Mouse (Mus musculus) gastrocnemius, adult 8-10 months (tissue): ENCODE measurements at regions not wholly inside any gene's neighbourhood (a gene's known extent, or its start where the extent isn't known, plus 50 kb on each side); places are given as distances from the start of the nearest gene placed in this dataset.

Experiments
- DNase-seq, 2 experiments: peaks; one replicate each; pipeline ENCODE4 v3.0.0; 2022; ENCODE audit warnings: low spot score in 2 of 2

GRCm38 (mm10) chr6:101882938-101883337, 505.2 kb upstream of the Pdzrn3 start:
- no peak for DNase-seq

DNA sequence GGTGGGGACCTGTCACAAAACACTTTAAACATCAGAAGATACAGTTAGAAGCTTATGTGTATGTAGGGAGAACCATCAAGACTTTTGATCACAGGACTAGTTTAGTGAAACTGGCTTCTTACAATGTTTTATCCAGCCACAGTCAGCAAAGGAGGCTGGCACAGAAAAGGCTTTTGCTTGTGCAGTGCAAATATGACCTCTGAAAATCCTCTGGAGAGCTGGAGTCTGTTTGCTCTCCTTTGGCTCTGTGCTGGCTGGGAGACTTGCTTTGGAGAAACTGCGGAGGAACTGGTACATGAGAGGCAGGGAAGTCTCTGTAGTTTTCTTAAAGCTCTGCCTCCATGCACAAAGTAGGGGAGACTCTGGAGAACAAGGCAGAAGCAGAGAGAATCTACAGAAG, 497.2 kb upstream of the Pdzrn3 start:
- no peak for DNase-seq

GRCm38 (mm10) chr6:101858895-101859294, 481.2 kb upstream of the Pdzrn3 start:
- DNase-seq: no peak

GRCm38 (mm10) chr6:101840695-101841094, 463.0 kb upstream of the Pdzrn3 start:
- no peak for DNase-seq

DNA sequence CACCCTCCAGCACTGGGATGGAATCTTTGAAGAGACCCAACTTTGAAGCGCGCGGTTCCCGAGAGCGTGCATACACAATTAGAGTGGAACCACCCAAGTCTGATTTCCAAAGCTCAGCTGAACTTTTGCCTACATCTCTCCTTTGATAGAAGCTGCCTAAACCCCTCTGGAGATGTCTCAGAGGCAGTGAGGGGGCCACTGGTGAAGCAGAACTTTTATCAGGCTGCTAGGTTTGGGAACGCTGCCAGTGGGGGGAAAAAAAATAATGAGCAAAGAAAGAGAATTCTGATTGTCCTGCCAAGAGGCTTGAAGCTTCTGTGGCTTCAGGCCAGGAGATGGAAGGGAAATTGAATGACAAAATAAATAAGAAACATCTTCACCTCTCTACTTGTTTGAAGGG, 459.9 kb upstream of the Pdzrn3 start:
- no peak for DNase-seq

GRCm38 (mm10) chr6:101793986-101794385, 416.3 kb upstream of the Pdzrn3 start:
- DNase-seq: no peak

GRCm38 (mm10) chr6:101777864-101778263, 400.2 kb upstream of the Pdzrn3 start:
- DNase-seq: no peak

DNA sequence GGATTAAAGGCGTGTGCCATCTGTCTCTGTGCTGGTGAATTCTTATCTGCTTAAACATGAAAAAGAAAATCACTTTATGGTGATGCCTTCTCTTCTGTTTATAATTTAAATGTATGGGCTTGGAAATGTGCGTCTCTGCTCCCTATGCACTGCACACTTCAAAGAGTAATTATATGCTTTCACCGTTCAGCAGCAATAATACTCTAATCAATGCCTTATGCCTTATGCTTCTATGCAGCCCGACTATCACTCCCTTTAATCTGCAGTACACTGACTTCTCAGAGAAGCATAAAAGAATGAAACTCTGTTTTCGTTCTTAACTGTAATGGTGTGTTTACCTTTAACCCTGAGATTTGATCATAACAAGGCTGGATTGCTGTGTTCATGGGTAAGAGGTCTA, 395.5 kb upstream of the Pdzrn3 start:
- DNase-seq: no peak

GRCm38 (mm10) chr6:101735107-101735506, 357.4 kb upstream of the Pdzrn3 start:
- no peak for DNase-seq

- DNase-seq: no peak
Observed at GRCm38 (mm10) chr6:101720513-101720912, 342.8 kb upstream of the Pdzrn3 start.

DNA sequence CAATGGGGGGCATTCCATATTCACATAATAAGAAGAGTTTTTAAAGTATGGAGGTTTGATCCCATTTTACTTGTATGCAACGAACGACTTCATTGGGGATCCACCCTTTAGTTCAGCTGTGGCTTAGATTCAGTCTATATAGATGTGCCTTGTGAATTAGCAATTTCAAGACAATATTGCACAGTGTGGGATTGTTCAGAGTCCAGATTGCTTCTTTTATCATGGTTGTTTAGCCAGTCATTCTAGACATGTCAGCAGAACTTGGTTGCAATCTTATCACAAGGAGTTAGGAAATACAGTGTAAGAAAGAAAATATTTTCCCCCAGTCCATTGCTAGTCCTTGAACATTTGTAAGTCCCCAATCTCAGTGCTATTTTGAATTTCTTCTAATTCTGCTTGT, 312.0 kb upstream of the Pdzrn3 start:
- no peak for DNase-seq

- DNase-seq: no peak
Observed at GRCm38 (mm10) chr6:101686578-101686977, 308.9 kb upstream of the Pdzrn3 start.

DNA sequence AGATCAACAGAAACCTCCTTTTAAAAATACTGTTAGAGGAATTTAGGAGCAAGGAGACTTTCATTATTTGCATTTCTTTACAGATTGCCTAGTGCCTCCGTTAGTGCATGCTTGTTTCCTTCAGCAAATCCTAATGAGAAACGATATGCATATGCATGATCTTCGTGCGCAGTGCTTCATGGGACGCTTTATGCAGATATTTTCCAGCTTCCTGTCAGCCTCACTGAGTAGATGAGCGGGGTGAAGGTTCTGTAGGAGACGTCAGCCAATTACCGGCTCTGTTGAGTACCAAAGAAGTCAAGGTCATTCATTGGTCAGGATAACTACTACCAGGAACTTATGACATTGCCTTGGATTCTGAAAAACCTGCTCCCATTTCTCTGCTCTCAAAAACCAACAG, 308.0 kb upstream of the Pdzrn3 start:
- no peak for DNase-seq

DNA sequence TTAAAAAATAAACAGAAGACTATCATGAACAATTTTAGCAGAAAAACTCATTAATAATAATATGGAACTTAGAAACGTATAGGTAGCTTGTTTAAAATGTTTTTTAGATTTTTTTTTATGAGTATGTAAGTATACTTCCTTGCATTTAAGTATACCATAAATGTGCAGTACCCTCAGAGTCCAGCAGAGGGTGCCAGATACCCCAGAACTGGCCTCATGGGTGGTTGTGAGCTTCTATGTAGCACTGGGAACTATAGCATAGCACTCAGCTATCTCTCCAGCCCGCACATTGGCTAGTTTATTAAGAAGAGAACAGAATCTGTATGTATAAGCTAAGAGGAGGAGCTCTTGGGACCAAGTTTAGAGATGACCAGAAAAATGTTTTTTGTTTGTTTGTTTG, 306.7 kb upstream of the Pdzrn3 start:
- DNase-seq: no peak

GRCm38 (mm10) chr6:101674846-101675245, 297.1 kb upstream of the Pdzrn3 start:
- DNase-seq: no peak

DNA sequence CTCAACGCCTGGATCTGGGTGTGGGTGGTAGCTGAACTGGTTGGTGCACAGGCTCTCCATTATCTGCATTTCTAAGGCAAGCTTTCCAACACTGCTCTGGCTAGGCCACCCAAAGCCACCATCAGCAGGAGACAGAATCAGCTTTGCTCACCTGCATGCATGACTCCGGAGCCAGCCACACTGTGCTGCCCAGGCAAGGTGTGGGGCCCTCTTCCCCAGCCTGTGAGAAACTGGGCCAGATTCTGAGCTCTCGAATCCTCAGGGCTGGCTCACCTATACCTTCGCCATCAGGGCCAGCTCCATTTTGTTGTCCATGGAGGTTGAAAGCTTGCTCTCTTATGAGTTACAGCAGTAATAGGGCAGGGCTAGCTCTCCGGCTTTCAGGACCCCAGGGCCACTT, 293.1 kb upstream of the Pdzrn3 start:
- DNase-seq: no peak

GRCm38 (mm10) chr6:101669118-101669845, 291.6 kb upstream of the Pdzrn3 start:
- no peak for DNase-seq

DNA sequence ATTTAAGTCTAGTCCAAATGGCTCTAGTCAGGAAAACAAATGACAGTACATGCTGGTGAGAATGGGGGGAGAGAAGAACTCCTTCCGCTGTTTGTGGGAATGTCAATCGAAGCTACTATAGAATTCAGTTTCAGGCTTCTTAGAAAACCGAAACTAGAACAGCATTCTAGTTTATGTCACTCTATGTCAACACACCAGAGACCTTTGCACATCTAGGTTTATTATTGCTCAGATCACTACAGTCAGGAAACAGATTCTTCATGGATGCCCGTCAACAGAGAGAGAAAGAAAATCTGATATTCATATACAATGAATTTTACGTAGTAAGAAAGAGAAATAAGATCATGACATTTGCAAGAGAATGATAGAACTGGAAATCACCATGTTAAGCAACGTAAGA, 276.7 kb upstream of the Pdzrn3 start:
- DNase-seq: no peak

DNA sequence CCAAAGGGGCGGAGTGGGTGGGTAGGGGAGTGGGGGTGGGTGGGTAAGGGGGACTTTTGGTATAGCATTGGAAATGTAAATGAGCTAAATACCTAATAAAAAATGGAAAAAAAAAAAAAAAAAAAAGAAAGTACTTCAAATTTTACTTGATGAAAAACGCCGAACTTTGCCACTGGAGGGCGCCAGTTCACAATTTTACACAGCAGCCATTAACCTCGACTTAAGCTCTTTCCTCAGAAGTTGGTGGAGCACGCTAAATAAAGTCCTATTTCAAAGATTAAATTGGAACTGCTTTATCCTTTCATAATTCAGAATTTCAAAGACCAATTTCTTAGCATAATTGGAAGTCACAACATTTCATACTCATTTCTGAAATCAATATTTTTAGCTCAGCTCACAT, 272.7 kb upstream of the Pdzrn3 start:
- peak in 1 of 2 experiments; percentile 4 for DNase-seq

GRCm38 (mm10) chr6:101617295-101617694, 239.6 kb upstream of the Pdzrn3 start:
- DNase-seq: no peak

DNA sequence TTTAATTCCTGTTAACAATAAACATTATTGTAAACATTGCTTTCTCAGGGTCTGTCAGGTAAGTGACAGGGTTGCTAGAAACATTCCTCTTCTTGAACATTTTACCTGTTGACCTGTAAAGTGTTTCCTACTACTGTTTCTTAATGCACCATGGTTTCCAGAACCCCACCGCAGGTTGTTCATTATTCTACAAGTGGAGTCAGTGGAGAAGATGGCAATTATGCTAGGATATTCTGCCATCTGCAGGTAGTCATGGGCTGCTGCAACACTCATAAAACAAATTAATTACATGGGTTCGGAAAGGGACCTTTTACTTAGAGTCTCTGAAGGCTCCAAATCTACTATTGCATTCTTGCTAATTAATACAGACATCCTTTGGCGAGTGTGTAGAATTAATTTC, 239.1 kb upstream of the Pdzrn3 start:
- DNase-seq: no peak

GRCm38 (mm10) chr6:101609015-101609414, 231.3 kb upstream of the Pdzrn3 start:
- no peak for DNase-seq

DNA sequence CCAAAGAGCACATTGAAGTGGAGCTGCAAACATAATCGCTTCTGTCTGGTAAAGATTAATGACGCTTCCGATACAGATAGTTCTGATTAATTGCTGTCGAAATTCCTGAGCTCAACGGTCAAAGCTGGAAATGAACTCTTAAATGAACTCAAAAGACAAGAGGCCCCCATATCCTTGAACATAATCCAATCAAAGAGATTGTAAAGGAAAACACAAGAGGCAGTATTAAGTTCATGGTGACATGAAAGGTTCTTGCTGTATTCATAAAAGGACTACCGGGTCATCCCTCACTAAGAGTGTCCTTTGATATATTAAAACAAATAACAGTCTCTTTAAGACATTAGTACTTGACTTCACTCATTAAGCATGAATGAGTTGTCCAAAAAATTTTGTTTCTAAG, 225.4 kb upstream of the Pdzrn3 start:
- no peak for DNase-seq

- DNase-seq: no peak
Observed at GRCm38 (mm10) chr6:101596995-101597394, 219.3 kb upstream of the Pdzrn3 start.
